Mouse (Mus musculus): ENCODE results near the gene Tbxas1. TPM values are rescaled to one million over a fixed set of nuclear protein-coding genes. Genes with fewer than 3 reads are reported as not detected.

The Tbxas1 gene
- polyA plus RNA-seq, 1 experiment from 2014 or later, result 1.7 TPM

GRCm38 (mm10) chr6:39106812-39107211 is 231.6 kb downstream of the Tbxas1 start:
- no peak for ATAC-seq (ENCODE audit: low FRiP score)
- 63% methylated on average over 2 of the region's 2 CpGs for WGBS

DNA sequence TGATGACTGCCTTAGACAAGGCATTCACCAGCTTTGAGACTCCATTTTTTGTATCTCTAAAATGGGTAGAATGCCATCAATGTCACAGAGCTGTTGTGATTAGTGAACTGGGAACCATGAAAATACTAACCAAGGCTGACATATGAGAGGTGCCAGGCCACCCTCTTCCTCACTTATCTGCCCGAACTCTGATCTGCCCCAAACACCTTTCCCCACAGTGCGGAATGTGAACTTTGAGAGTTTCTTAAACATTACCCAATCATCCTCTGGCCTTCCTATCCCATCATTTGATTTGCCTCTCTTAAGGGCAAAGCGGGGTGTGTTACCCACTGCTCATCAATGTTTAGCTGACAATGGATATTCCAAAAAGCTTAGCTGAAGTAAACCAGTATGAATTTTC is 237.5 kb downstream of the Tbxas1 start:
- no peak overlapping the region for H3K4me3 ChIP-seq
- no peak overlapping the region for H3K9ac ChIP-seq
- WGBS, result 93% methylated on average over 3 of the region's 3 CpGs
- H3K27ac ChIP-seq, result no peak overlapping the region
- H3K4me1 ChIP-seq, result no peaks in the 10 kb centered on the region
- ATAC-seq (ENCODE audit: low FRiP score), result no peak
- no peak overlapping the region for H3K4me2 ChIP-seq (replicated peaks)
- H3K9me3 ChIP-seq (replicated peaks), result no peaks in the 10 kb centered on the region
- no peaks in the 10 kb centered on the region for H3K36me3 ChIP-seq
- peaks cover 31% of the 10 kb centered on the region for H3K27me3 ChIP-seq

More at GRCm38 (mm10) chr6:39106812-39107211, 231.6 kb downstream of the Tbxas1 start:
- H3K9me3 ChIP-seq (replicated peaks), result no peaks in the 10 kb centered on the region
- H3K4me3 ChIP-seq, result no peak overlapping the region
- H3K9ac ChIP-seq, result no peak overlapping the region
- H3K4me2 ChIP-seq (replicated peaks), result no peak overlapping the region
- H3K36me3 ChIP-seq, result no peaks in the 10 kb centered on the region
- no peaks in the 10 kb centered on the region for H3K27me3 ChIP-seq
- H3K4me1 ChIP-seq, result no peaks in the 10 kb centered on the region
- no peak overlapping the region for H3K27ac ChIP-seq

DNA sequence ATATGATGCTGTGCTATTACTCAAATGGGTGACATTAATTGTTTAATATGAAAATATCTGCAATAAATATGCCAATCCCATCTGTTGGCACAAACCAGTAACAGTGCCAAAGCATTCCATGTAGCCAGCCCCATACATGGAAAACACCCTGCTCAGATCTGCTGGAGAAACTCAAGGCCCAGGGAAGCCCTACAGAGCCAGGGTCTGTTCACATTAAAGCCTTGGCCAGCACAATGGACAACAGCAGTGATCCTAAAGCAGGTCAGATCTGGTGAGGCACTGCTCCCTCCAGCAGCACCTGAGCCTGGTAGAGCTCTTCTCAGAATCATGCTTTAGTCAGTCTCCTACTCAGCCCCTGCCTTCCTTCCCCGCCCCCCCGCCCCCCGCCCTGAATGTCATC is 237.9 kb downstream of the Tbxas1 start:
- H3K4me3 ChIP-seq, result no peak overlapping the region
- no peaks in the 10 kb centered on the region for H3K9me3 ChIP-seq (replicated peaks)
- no peak overlapping the region for H3K27ac ChIP-seq
- WGBS, result 93% methylated on average over 3 of the region's 3 CpGs
- H3K36me3 ChIP-seq, result no peaks in the 10 kb centered on the region
- ATAC-seq (ENCODE audit: low FRiP score), result no peak
- peaks cover 35% of the 10 kb centered on the region for H3K27me3 ChIP-seq
- no peak overlapping the region for H3K4me2 ChIP-seq (replicated peaks)
- H3K4me1 ChIP-seq, result no peaks in the 10 kb centered on the region
- no peak overlapping the region for H3K9ac ChIP-seq

DNA sequence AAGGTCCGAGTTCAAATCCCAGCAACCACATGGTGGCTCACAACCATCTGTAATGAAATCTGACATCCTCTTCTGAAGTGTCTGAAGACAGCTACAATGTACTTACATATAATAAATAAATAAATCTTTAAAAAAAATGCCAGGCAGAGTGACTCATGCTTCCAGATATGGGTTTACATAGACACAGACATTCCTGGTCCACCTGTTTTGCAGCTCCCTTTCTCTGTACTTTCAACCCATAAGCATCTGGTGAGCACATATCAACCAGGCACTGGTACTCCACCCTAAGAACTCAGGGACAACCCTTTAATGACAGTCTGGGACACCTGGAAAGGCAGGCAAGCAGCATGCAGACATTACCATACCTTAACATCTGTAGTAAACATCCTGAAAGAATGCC is 240.2 kb downstream of the Tbxas1 start:
- no peaks in the 10 kb centered on the region for H3K36me3 ChIP-seq
- H3K9ac ChIP-seq, result no peak overlapping the region
- no peak for ATAC-seq (ENCODE audit: low FRiP score)
- H3K9me3 ChIP-seq (replicated peaks), result peaks cover 8% of the 10 kb centered on the region; the same call in 1 of the 2 replicates
- WGBS, result 76% methylated on average over 1 of the region's 1 CpGs
- peaks cover 4% of the 10 kb centered on the region; the same call in 1 of the 2 replicates for H3K4me1 ChIP-seq
- peaks cover 52% of the 10 kb centered on the region for H3K27me3 ChIP-seq
- H3K27ac ChIP-seq, result no peak overlapping the region
- no peak overlapping the region for H3K4me2 ChIP-seq (replicated peaks)
- no peak overlapping the region for H3K4me3 ChIP-seq

GRCm38 (mm10) chr6:39117584-39118455 is 242.6 kb downstream of the Tbxas1 start, which contains the start of gene Parp12:
Gene Parp12 (minus strand): TSS chr6:39118349.
- H3K27ac ChIP-seq, result no peak within 1 kb of the TSS
- peaks cover 8% of the 10 kb centered on the region; the same call in 1 of the 2 replicates for H3K9me3 ChIP-seq (replicated peaks)
- H3K9ac ChIP-seq, result peak within 1 kb of the TSS; percentile 58
- peaks cover 4% of the 10 kb centered on the region; the same call in 1 of the 2 replicates for H3K4me1 ChIP-seq
- H3K27me3 ChIP-seq, result peaks cover 52% of the 10 kb centered on the region
- H3K4me3 ChIP-seq, result peak within 1 kb of the TSS; percentile 62
- ATAC-seq (ENCODE audit: low FRiP score), result peak; percentile 81
- WGBS, result 3% methylated on average over 99 of the region's 101 CpGs
- H3K4me2 ChIP-seq (replicated peaks), result peak within 1 kb of the TSS; percentile 62
- H3K36me3 ChIP-seq, result no peaks in the 10 kb centered on the region

DNA sequence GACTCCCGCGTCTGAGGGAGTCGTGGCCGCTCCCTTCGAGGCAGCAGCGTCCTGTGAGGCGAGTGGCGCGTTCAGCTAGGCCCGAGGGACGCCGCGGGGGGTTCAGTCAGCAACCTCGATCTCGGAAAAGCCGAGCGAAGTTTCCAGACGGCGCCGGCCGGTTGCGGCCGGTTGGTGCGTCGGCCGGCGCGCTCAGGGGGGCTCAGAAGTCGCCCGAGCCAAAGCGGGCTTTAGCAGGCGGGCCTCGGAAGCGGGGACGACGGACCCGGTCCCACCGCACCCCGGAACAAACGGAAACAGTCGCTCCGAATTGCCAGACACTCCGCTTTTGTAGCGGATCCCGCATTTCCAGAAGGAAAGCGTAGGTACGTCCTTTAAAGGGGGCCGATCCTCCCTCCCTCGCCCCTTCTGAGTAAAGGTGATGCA is 243.3 kb downstream of the Tbxas1 start:
- Histone ChIP-seq H3K4me3 (peak overlapping the region; percentile 62), H3K4me2 (replicated peaks) (peak overlapping the region; percentile 62), H3K27ac (no peak overlapping the region), H3K4me1 (peaks cover 4% of the 10 kb centered on the region; the same call in 1 of the 2 replicates), H3K9ac (peak overlapping the region; percentile 58), H3K27me3 (peaks cover 52% of the 10 kb centered on the region), H3K36me3 (no peaks in the 10 kb centered on the region), H3K9me3 (replicated peaks) (peaks cover 8% of the 10 kb centered on the region; the same call in 1 of the 2 replicates)
- ATAC-seq (ENCODE audit: low FRiP score), result peak; percentile 54; the same call in 1 of the 2 replicates
- 9% methylated on average over 49 of the region's 49 CpGs for WGBS

- 74% methylated on average over 3 of the region's 3 CpGs for WGBS
- Histone ChIP-seq H3K27me3 (peaks cover 41% of the 10 kb centered on the region), H3K36me3 (no peaks in the 10 kb centered on the region), H3K4me2 (replicated peaks) (no peak overlapping the region), H3K9ac (no peak overlapping the region), H3K27ac (no peak overlapping the region), H3K9me3 (replicated peaks) (peaks cover 8% of the 10 kb centered on the region; the same call in 1 of the 2 replicates), H3K4me3 (no peak overlapping the region), H3K4me1 (peaks cover 4% of the 10 kb centered on the region; the same call in 1 of the 2 replicates)
- ATAC-seq (ENCODE audit: low FRiP score), result no peak
Observed at GRCm38 (mm10) chr6:39120685-39121084, 245.5 kb downstream of the Tbxas1 start.

GRCm38 (mm10) chr6:39124719-39125118 is 249.5 kb downstream of the Tbxas1 start:
- Histone ChIP-seq H3K27ac (no peak overlapping the region), H3K9me3 (replicated peaks) (peaks cover 7% of the 10 kb centered on the region; the same call in 1 of the 2 replicates)

DNA sequence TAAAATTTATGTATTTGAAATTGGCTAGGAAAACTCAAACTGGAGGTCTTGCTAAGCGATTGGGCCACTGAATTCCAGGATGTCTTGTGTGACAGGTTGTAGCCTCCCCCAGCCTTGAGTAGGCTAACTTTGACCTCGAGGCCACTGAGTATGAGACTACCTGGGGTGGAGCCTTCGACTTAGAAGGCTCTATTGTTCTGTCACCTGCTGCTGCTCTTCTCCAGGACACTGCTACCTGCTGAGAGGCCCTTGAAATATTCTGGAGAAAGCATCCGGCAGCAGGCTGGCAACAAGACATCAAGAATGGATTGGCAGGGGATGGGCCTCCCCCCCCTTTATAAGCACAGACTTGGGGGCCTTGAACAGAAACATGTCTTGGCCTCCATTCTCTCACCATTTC is 256.3 kb downstream of the Tbxas1 start:
- 36% methylated on average over 4 of the region's 4 CpGs for WGBS
- ATAC-seq (ENCODE audit: low FRiP score), result no peak
- H3K4me3 ChIP-seq, result no peak overlapping the region

More at GRCm38 (mm10) chr6:39124719-39125118, 249.5 kb downstream of the Tbxas1 start:
- no peak for ATAC-seq (ENCODE audit: low FRiP score)
- Histone ChIP-seq H3K36me3 (no peaks in the 10 kb centered on the region), H3K9ac (no peak overlapping the region), H3K4me2 (replicated peaks) (no peak overlapping the region), H3K27me3 (peaks cover 1% of the 10 kb centered on the region; the same call in 1 of the 2 replicates), H3K4me3 (no peak overlapping the region), H3K4me1 (no peaks in the 10 kb centered on the region)

DNA sequence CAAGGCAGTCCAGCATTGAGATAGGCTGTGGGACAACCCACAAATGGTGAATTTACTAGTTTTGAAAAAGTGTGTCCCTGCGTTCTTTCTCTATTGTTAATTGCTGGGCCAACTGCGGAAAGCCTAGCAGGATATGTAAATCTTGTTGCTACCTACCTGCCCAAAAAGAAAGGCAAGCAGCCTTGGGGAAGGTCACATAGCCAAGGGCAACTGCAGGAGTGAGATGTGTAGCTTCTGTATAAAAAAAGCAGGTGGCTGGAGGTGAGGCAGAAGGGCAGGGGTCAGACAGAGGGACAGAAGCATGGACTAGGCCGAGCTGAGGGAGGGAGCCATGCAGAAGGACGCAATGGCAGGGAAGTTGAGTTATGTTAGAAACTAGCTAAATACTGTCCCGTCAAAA is 257.4 kb downstream of the Tbxas1 start:
- Histone ChIP-seq H3K27ac (no peak overlapping the region), H3K9ac (no peak overlapping the region), H3K4me2 (replicated peaks) (no peak overlapping the region), H3K9me3 (replicated peaks) (peaks cover 4% of the 10 kb centered on the region; the same call in 1 of the 2 replicates), H3K4me1 (no peaks in the 10 kb centered on the region; the same call in 1 of the 2 replicates), H3K36me3 (peaks cover 25% of the 10 kb centered on the region), H3K27me3 (no peaks in the 10 kb centered on the region), H3K4me3 (no peak overlapping the region)
- ATAC-seq (ENCODE audit: low FRiP score), result no peak
- WGBS, result 65% methylated on average over 5 of the region's 5 CpGs

More for the DNA sequence above, 256.3 kb downstream of the Tbxas1 start:
- H3K4me1 ChIP-seq, result no peaks in the 10 kb centered on the region; the same call in 1 of the 2 replicates
- H3K9ac ChIP-seq, result no peak overlapping the region
- no peaks in the 10 kb centered on the region for H3K27me3 ChIP-seq
- H3K36me3 ChIP-seq, result peaks cover 25% of the 10 kb centered on the region
- no peak overlapping the region for H3K4me2 ChIP-seq (replicated peaks)
- peaks cover 7% of the 10 kb centered on the region; the same call in 1 of the 2 replicates for H3K9me3 ChIP-seq (replicated peaks)
- H3K27ac ChIP-seq, result no peak overlapping the region
